Mouse (Mus musculus): Measurements from ENCODE around the gene Tcf20.

The Tcf20 gene

GRCm38 (mm10) chr15:82822347-82822746, 165.3 kb downstream of the Tcf20 start:
- Histone ChIP-seq H3K4me3 (replicated peaks; ENCODE audit: low read length) (no peak overlapping the region), H3K4me1 (replicated peaks; ENCODE audit: low read depth, low read length) (peaks cover 9% of the 10 kb centered on the region), H3K36me3 (ENCODE audit: insufficient read depth, low read length) (peaks cover 78% of the 10 kb centered on the region), H3K27me3 (ENCODE audit: insufficient read depth, low read length) (no peaks in the 10 kb centered on the region), H3K9me3 (ENCODE audit: low read length) (no peaks in the 10 kb centered on the region)
- no peak for TF ChIP-seq CTCF (conservative IDR thresholded peaks at IDR 0.05; ENCODE audit: low read length)
- no peak for TF ChIP-seq NANOG (IDR thresholded peaks at IDR 0.05; ENCODE audit: borderline replicate concordance, low read length)
- no peak for TF ChIP-seq POU5F1 (IDR thresholded peaks at IDR 0.05; ENCODE audit: borderline replicate concordance, low read length)

- peaks cover 9% of the 10 kb centered on the region for H3K4me1 ChIP-seq (replicated peaks; ENCODE audit: low read depth, low read length)
- H3K9me3 ChIP-seq (ENCODE audit: low read length), result no peaks in the 10 kb centered on the region
- peaks cover 81% of the 10 kb centered on the region for H3K36me3 ChIP-seq (ENCODE audit: insufficient read depth, low read length)
- H3K27me3 ChIP-seq (ENCODE audit: insufficient read depth, low read length), result no peaks in the 10 kb centered on the region
- no peak overlapping the region for H3K4me3 ChIP-seq (replicated peaks; ENCODE audit: low read length)
- TF ChIP-seq POU5F1 (IDR thresholded peaks at IDR 0.05; ENCODE audit: borderline replicate concordance, low read length), result no peak
- TF ChIP-seq NANOG (IDR thresholded peaks at IDR 0.05; ENCODE audit: borderline replicate concordance, low read length), result no peak
- no peak for TF ChIP-seq CTCF (conservative IDR thresholded peaks at IDR 0.05; ENCODE audit: low read length)
Measured at GRCm38 (mm10) chr15:82821657-82822056, 166.0 kb downstream of the Tcf20 start.

GRCm38 (mm10) chr15:82815296-82815695, 172.4 kb downstream of the Tcf20 start:
- H3K27me3 ChIP-seq (ENCODE audit: insufficient read depth, low read length), result no peaks in the 10 kb centered on the region
- TF ChIP-seq CTCF (conservative IDR thresholded peaks at IDR 0.05; ENCODE audit: low read length) (no peak), POU5F1 (IDR thresholded peaks at IDR 0.05; ENCODE audit: borderline replicate concordance, low read length) (no peak), NANOG (IDR thresholded peaks at IDR 0.05; ENCODE audit: borderline replicate concordance, low read length) (no peak)

GRCm38 (mm10) chr15:82814806-82815205, 172.9 kb downstream of the Tcf20 start:
- peak; percentile 71 for TF ChIP-seq CTCF (conservative IDR thresholded peaks at IDR 0.05; ENCODE audit: low read length)
- TF ChIP-seq POU5F1 (IDR thresholded peaks at IDR 0.05; ENCODE audit: borderline replicate concordance, low read length), result no peak
- H3K36me3 ChIP-seq (ENCODE audit: insufficient read depth, low read length), result peaks cover 83% of the 10 kb centered on the region
- H3K4me1 ChIP-seq (replicated peaks; ENCODE audit: low read depth, low read length), result peaks cover 22% of the 10 kb centered on the region
- H3K9me3 ChIP-seq (ENCODE audit: low read length), result no peaks in the 10 kb centered on the region
- H3K4me3 ChIP-seq (replicated peaks; ENCODE audit: low read length), result no peak overlapping the region
- H3K27me3 ChIP-seq (ENCODE audit: insufficient read depth, low read length), result no peaks in the 10 kb centered on the region

More at GRCm38 (mm10) chr15:82815296-82815695, 172.4 kb downstream of the Tcf20 start:
- Histone ChIP-seq H3K4me3 (replicated peaks; ENCODE audit: low read length) (no peak overlapping the region), H3K36me3 (ENCODE audit: insufficient read depth, low read length) (peaks cover 80% of the 10 kb centered on the region), H3K4me1 (replicated peaks; ENCODE audit: low read depth, low read length) (peaks cover 17% of the 10 kb centered on the region; the same call in 1 of the 2 replicates), H3K9me3 (ENCODE audit: low read length) (no peaks in the 10 kb centered on the region)

- Histone ChIP-seq H3K9me3 (ENCODE audit: low read length) (no peaks in the 10 kb centered on the region), H3K4me3 (replicated peaks; ENCODE audit: low read length) (no peak overlapping the region), H3K4me1 (replicated peaks; ENCODE audit: low read depth, low read length) (peaks cover 26% of the 10 kb centered on the region), H3K36me3 (ENCODE audit: insufficient read depth, low read length) (peaks cover 88% of the 10 kb centered on the region), H3K27me3 (ENCODE audit: insufficient read depth, low read length) (no peaks in the 10 kb centered on the region)
- no peak for TF ChIP-seq NANOG (IDR thresholded peaks at IDR 0.05; ENCODE audit: borderline replicate concordance, low read length)
- no peak for TF ChIP-seq CTCF (conservative IDR thresholded peaks at IDR 0.05; ENCODE audit: low read length)
- no peak for TF ChIP-seq POU5F1 (IDR thresholded peaks at IDR 0.05; ENCODE audit: borderline replicate concordance, low read length)
Measured at GRCm38 (mm10) chr15:82814321-82814720, 173.4 kb downstream of the Tcf20 start.

- Histone ChIP-seq H3K9me3 (ENCODE audit: low read length) (no peaks in the 10 kb centered on the region), H3K27me3 (ENCODE audit: insufficient read depth, low read length) (no peaks in the 10 kb centered on the region), H3K36me3 (ENCODE audit: insufficient read depth, low read length) (peaks cover 76% of the 10 kb centered on the region), H3K4me1 (replicated peaks; ENCODE audit: low read depth, low read length) (peaks cover 56% of the 10 kb centered on the region), H3K4me3 (replicated peaks; ENCODE audit: low read length) (no peak overlapping the region)
- TF ChIP-seq CTCF (conservative IDR thresholded peaks at IDR 0.05; ENCODE audit: low read length) (no peak), NANOG (IDR thresholded peaks at IDR 0.05; ENCODE audit: borderline replicate concordance, low read length) (no peak), POU5F1 (IDR thresholded peaks at IDR 0.05; ENCODE audit: borderline replicate concordance, low read length) (no peak)
Measured at GRCm38 (mm10) chr15:82810556-82810955, 177.1 kb downstream of the Tcf20 start.

- Histone ChIP-seq H3K9me3 (ENCODE audit: low read length) (no peaks in the 10 kb centered on the region), H3K4me1 (replicated peaks; ENCODE audit: low read depth, low read length) (peaks cover 49% of the 10 kb centered on the region), H3K4me3 (replicated peaks; ENCODE audit: low read length) (no peak overlapping the region), H3K27me3 (ENCODE audit: insufficient read depth, low read length) (no peaks in the 10 kb centered on the region), H3K36me3 (ENCODE audit: insufficient read depth, low read length) (peaks cover 65% of the 10 kb centered on the region)
- TF ChIP-seq CTCF (conservative IDR thresholded peaks at IDR 0.05; ENCODE audit: low read length) (no peak), POU5F1 (IDR thresholded peaks at IDR 0.05; ENCODE audit: borderline replicate concordance, low read length) (no peak), NANOG (IDR thresholded peaks at IDR 0.05; ENCODE audit: borderline replicate concordance, low read length) (no peak)
Measured at GRCm38 (mm10) chr15:82809511-82809910, 178.2 kb downstream of the Tcf20 start.

GRCm38 (mm10) chr15:82806969-82807763, 180.5 kb downstream of the Tcf20 start:
- no peak for TF ChIP-seq NANOG (IDR thresholded peaks at IDR 0.05; ENCODE audit: borderline replicate concordance, low read length)
- no peak for TF ChIP-seq CTCF (conservative IDR thresholded peaks at IDR 0.05; ENCODE audit: low read length)
- TF ChIP-seq POU5F1 (IDR thresholded peaks at IDR 0.05; ENCODE audit: borderline replicate concordance, low read length), result no peak
- Histone ChIP-seq H3K27me3 (ENCODE audit: insufficient read depth, low read length) (no peaks in the 10 kb centered on the region), H3K36me3 (ENCODE audit: insufficient read depth, low read length) (peaks cover 43% of the 10 kb centered on the region), H3K4me1 (replicated peaks; ENCODE audit: low read depth, low read length) (peaks cover 49% of the 10 kb centered on the region), H3K4me3 (replicated peaks; ENCODE audit: low read length) (no peak overlapping the region), H3K9me3 (ENCODE audit: low read length) (no peaks in the 10 kb centered on the region)
